Mouse (Mus musculus): ENCODE results near the gene Slain2. TPM values are rescaled to one million over a fixed set of nuclear protein-coding genes. Genes with fewer than 3 reads are reported as not detected.
A peak's percentile ranks its signal among the peaks of the same experiment; 100 is the strongest.

The Slain2 gene
- polyA plus RNA-seq (2015; fragmentation: Nextera tagmentation; extraction: Ambion mirVana): 12.3 and 12.4 TPM in 2 replicates

- H3K27ac ChIP-seq (ENCODE audit: low read length): peak within 1 kb of the TSS; percentile 99
- H3K4me2 ChIP-seq (ENCODE audit: low read depth, low read length): peak within 1 kb of the TSS; percentile 89
- peaks cover 24% of the 10 kb centered on the region for H3K4me1 ChIP-seq (replicated peaks; ENCODE audit: control insufficient read depth, insufficient read depth, low read length)
- H3K4me3 ChIP-seq (ENCODE audit: low read length): peak within 1 kb of the TSS; percentile 81
- H3K9ac ChIP-seq (ENCODE audit: low read length): peak within 1 kb of the TSS; percentile 93
- H3K9me3 ChIP-seq (ENCODE audit: control insufficient read depth, low read length): no peaks in the 10 kb centered on the region
- WGBS: under 1% methylated on average over 76 of the region's 83 CpGs
- H3K27me3 ChIP-seq (ENCODE audit: control insufficient read depth, insufficient read depth, low read depth, low read length): no peaks in the 10 kb centered on the region
- H3K36me3 ChIP-seq (ENCODE audit: control insufficient read depth, insufficient read depth, low read length): no peaks in the 10 kb centered on the region
- peak; percentile 95 for ATAC-seq (ENCODE audit: low read depth)
These were observed at the start of gene Slain2 for GRCm38 (mm10) chr5:72913648-72914557. Gene Slain2 (plus strand): TSS chr5:72914304.

GRCm38 (mm10) chr5:72864654-72865178 is 49.4 kb upstream of the Slain2 start:
- 73% methylated on average over 3 of the region's 3 CpGs for WGBS
- Histone ChIP-seq H3K9me3 (ENCODE audit: control insufficient read depth, low read length) (peaks cover 3% of the 10 kb centered on the region; the same call in 1 of the 2 replicates), H3K27ac (ENCODE audit: low read length) (no peak overlapping the region), H3K4me1 (replicated peaks; ENCODE audit: control insufficient read depth, insufficient read depth, low read length) (peaks cover 8% of the 10 kb centered on the region), H3K27me3 (ENCODE audit: control insufficient read depth, insufficient read depth, low read depth, low read length) (peaks cover 13% of the 10 kb centered on the region), H3K9ac (ENCODE audit: low read length) (no peak overlapping the region), H3K4me3 (ENCODE audit: low read length) (no peak overlapping the region), H3K36me3 (ENCODE audit: control insufficient read depth, insufficient read depth, low read length) (no peaks in the 10 kb centered on the region), H3K4me2 (ENCODE audit: low read depth, low read length) (no peak overlapping the region)
- no peak for ATAC-seq (ENCODE audit: low read depth)

GRCm38 (mm10) chr5:72866260-72866905 is 47.7 kb upstream of the Slain2 start:
- no peak overlapping the region for H3K4me3 ChIP-seq (ENCODE audit: low read length)
- no peak overlapping the region for H3K9ac ChIP-seq (ENCODE audit: low read length)
- H3K27ac ChIP-seq (ENCODE audit: low read length): no peak overlapping the region
- ATAC-seq (ENCODE audit: low read depth): no peak
- H3K4me2 ChIP-seq (ENCODE audit: low read depth, low read length): no peak overlapping the region
- H3K4me1 ChIP-seq (replicated peaks; ENCODE audit: control insufficient read depth, insufficient read depth, low read length): peaks cover 8% of the 10 kb centered on the region
- no peaks in the 10 kb centered on the region for H3K36me3 ChIP-seq (ENCODE audit: control insufficient read depth, insufficient read depth, low read length)
- 69% methylated on average over 6 of the region's 6 CpGs for WGBS
- H3K9me3 ChIP-seq (ENCODE audit: control insufficient read depth, low read length): peaks cover 2% of the 10 kb centered on the region; the same call in 1 of the 2 replicates
- peaks cover 13% of the 10 kb centered on the region for H3K27me3 ChIP-seq (ENCODE audit: control insufficient read depth, insufficient read depth, low read depth, low read length)

GRCm38 (mm10) chr5:72867036-72867672 is 47.0 kb upstream of the Slain2 start:
- no peak overlapping the region for H3K27ac ChIP-seq (ENCODE audit: low read length)
- peaks cover 13% of the 10 kb centered on the region for H3K27me3 ChIP-seq (ENCODE audit: control insufficient read depth, insufficient read depth, low read depth, low read length)
- 29% methylated on average over 16 of the region's 16 CpGs for WGBS
- peak overlapping the region; percentile 73; the same call in 1 of the 2 replicates for H3K9ac ChIP-seq (ENCODE audit: low read length)
- H3K9me3 ChIP-seq (ENCODE audit: control insufficient read depth, low read length): peaks cover 2% of the 10 kb centered on the region; the same call in 1 of the 2 replicates
- peaks cover 8% of the 10 kb centered on the region for H3K4me1 ChIP-seq (replicated peaks; ENCODE audit: control insufficient read depth, insufficient read depth, low read length)
- ATAC-seq (ENCODE audit: low read depth): no peak
- H3K4me2 ChIP-seq (ENCODE audit: low read depth, low read length): peak overlapping the region; percentile 99
- no peaks in the 10 kb centered on the region for H3K36me3 ChIP-seq (ENCODE audit: control insufficient read depth, insufficient read depth, low read length)
- H3K4me3 ChIP-seq (ENCODE audit: low read length): peak overlapping the region; percentile 66

GRCm38 (mm10) chr5:72868091-72868875 is 45.8 kb upstream of the Slain2 start, which contains the start of gene Tec:
Gene Tec (minus strand): TSS chr5:72868483.
- ATAC-seq (ENCODE audit: low read depth): peak; percentile 98
- Histone ChIP-seq H3K4me2 (ENCODE audit: low read depth, low read length) (peak within 1 kb of the TSS; percentile 99), H3K4me1 (replicated peaks; ENCODE audit: control insufficient read depth, insufficient read depth, low read length) (peaks cover 8% of the 10 kb centered on the region), H3K4me3 (ENCODE audit: low read length) (peak within 1 kb of the TSS; percentile 66), H3K36me3 (ENCODE audit: control insufficient read depth, insufficient read depth, low read length) (no peaks in the 10 kb centered on the region), H3K27me3 (ENCODE audit: control insufficient read depth, insufficient read depth, low read depth, low read length) (peaks cover 13% of the 10 kb centered on the region), H3K27ac (ENCODE audit: low read length) (no peak within 1 kb of the TSS), H3K9me3 (ENCODE audit: control insufficient read depth, low read length) (peaks cover 2% of the 10 kb centered on the region; the same call in 1 of the 2 replicates), H3K9ac (ENCODE audit: low read length) (peak within 1 kb of the TSS; percentile 73)
- under 1% methylated on average over 59 of the region's 60 CpGs for WGBS

GRCm38 (mm10) chr5:72869779-72870608 is 44.1 kb upstream of the Slain2 start:
- no peaks in the 10 kb centered on the region for H3K36me3 ChIP-seq (ENCODE audit: control insufficient read depth, insufficient read depth, low read length)
- ATAC-seq (ENCODE audit: low read depth): no peak
- no peak overlapping the region for H3K9ac ChIP-seq (ENCODE audit: low read length)
- peaks cover 8% of the 10 kb centered on the region for H3K4me1 ChIP-seq (replicated peaks; ENCODE audit: control insufficient read depth, insufficient read depth, low read length)
- no peak overlapping the region for H3K4me3 ChIP-seq (ENCODE audit: low read length)
- peaks cover 2% of the 10 kb centered on the region; the same call in 1 of the 2 replicates for H3K9me3 ChIP-seq (ENCODE audit: control insufficient read depth, low read length)
- no peak overlapping the region for H3K27ac ChIP-seq (ENCODE audit: low read length)
- no peak overlapping the region for H3K4me2 ChIP-seq (ENCODE audit: low read depth, low read length)
- peaks cover 13% of the 10 kb centered on the region for H3K27me3 ChIP-seq (ENCODE audit: control insufficient read depth, insufficient read depth, low read depth, low read length)
- WGBS: 74% methylated on average over 14 of the region's 14 CpGs

GRCm38 (mm10) chr5:72871114-72871513 is 43.0 kb upstream of the Slain2 start:
- Histone ChIP-seq H3K9ac (ENCODE audit: low read length) (no peak overlapping the region), H3K27ac (ENCODE audit: low read length) (no peak overlapping the region), H3K9me3 (ENCODE audit: control insufficient read depth, low read length) (peaks cover 2% of the 10 kb centered on the region; the same call in 1 of the 2 replicates), H3K4me1 (replicated peaks; ENCODE audit: control insufficient read depth, insufficient read depth, low read length) (peaks cover 10% of the 10 kb centered on the region), H3K4me2 (ENCODE audit: low read depth, low read length) (no peak overlapping the region), H3K36me3 (ENCODE audit: control insufficient read depth, insufficient read depth, low read length) (no peaks in the 10 kb centered on the region), H3K27me3 (ENCODE audit: control insufficient read depth, insufficient read depth, low read depth, low read length) (peaks cover 14% of the 10 kb centered on the region), H3K4me3 (ENCODE audit: low read length) (no peak overlapping the region)
- ATAC-seq (ENCODE audit: low read depth): no peak
- 83% methylated on average over 4 of the region's 4 CpGs for WGBS

- peaks cover 2% of the 10 kb centered on the region; the same call in 1 of the 2 replicates for H3K27me3 ChIP-seq (ENCODE audit: control insufficient read depth, insufficient read depth, low read depth, low read length)
- H3K36me3 ChIP-seq (ENCODE audit: control insufficient read depth, insufficient read depth, low read length): no peaks in the 10 kb centered on the region
- H3K9me3 ChIP-seq (ENCODE audit: control insufficient read depth, low read length): no peaks in the 10 kb centered on the region
- 0 out of 2 replicates have a peak, but pooled peaks cover 4% of the 10 kb centered on the region for H3K4me1 ChIP-seq (replicated peaks; ENCODE audit: control insufficient read depth, insufficient read depth, low read length)
- H3K4me2 ChIP-seq (ENCODE audit: low read depth, low read length): no peak overlapping the region
- WGBS: 23% methylated on average over 5 of the region's 5 CpGs
- no peak for ATAC-seq (ENCODE audit: low read depth)
- no peak overlapping the region for H3K9ac ChIP-seq (ENCODE audit: low read length)
- H3K4me3 ChIP-seq (ENCODE audit: low read length): no peak overlapping the region
- H3K27ac ChIP-seq (ENCODE audit: low read length): no peak overlapping the region
These were observed 34.4 kb upstream of the Slain2 start for GRCm38 (mm10) chr5:72879736-72880135.

Measured in lung, embryonic 16.5 days (tissue).